Mouse (Mus musculus) heart, adult 9 months (tissue): ENCODE measurements at regions not wholly inside any gene's neighbourhood (a gene's known extent, or its start where the extent isn't known, plus 50 kb on each side); places are given as distances from the start of the nearest gene placed in this dataset.
A peak's percentile ranks its signal among the peaks of the same experiment; 100 is the strongest.

ENCODE experiments used
- DNase-seq, 2 experiments: peaks; one replicate each; pipeline ENCODE4 v3.0.0; 2022; ENCODE audit warnings: low spot score in 2 of 2

DNA sequence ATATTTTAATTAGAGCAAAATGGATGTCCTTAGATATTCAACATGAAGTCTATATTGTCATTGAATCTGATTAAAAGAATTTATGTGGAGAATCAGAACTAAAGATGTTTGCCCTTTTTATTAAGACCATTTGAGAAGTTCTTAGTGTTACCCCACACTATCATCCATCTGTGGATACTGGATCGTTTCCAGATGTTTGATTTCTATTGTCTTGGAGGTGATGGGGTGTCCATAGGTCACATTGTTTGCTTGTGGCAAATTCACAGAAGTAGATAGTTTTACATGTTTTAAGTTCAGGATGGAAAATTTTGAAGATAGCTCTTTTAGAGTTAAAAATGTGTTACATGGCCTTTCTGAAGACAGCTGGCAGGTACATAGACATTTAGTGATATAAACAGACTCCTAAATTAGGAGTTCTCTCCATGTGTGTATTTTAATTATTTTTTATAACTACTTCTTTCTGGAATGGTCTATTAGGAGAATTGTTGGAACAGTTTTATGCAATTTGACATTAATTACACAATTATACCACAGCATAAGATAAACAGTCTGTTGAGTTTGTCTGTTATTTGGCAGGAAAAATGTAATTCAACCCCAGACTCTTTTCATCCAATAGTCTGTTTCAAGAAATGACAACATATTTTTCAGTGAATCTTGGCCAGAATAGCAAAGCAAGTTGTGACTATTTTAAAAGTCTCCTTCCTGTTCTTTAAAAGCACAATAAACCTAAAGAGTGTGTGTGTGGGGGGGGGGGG lies 368.8 kb upstream of the Plscr5 start:
- no peak for DNase-seq

DNA sequence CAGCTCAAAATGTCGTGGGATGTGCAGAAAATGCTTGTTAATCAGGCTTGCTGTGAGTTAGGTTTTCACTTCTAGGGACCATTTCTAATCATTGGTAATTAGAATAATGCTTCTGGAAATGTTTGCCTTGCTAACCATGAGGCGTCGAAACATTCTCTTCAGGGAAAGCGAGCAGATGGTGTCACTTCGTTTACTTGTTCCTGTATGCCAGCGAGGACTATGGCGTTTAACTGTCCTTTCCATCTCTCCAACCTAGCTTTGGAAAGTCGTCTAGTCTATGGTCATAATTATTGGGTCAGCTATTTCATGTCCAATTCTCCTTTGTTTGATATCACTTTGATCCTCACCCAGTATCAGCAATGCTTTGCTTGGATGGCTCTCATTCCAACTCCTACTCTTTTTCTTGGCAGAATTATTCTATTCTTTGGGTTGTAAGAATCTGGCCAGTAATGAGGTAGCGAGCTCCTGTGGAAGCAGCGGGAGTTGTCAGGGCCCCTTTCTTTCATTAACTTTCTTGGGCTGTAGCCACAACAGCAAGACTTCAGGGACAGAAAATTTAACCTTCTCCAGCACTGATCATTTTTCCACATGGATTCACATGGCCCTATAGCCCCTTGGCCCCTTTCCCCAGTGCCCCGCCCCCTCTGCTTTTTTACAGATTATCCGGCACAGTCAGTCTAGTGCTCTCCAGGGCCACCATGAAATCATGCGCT lies 374.0 kb upstream of the Plscr5 start:
- DNase-seq, result no peak

DNA sequence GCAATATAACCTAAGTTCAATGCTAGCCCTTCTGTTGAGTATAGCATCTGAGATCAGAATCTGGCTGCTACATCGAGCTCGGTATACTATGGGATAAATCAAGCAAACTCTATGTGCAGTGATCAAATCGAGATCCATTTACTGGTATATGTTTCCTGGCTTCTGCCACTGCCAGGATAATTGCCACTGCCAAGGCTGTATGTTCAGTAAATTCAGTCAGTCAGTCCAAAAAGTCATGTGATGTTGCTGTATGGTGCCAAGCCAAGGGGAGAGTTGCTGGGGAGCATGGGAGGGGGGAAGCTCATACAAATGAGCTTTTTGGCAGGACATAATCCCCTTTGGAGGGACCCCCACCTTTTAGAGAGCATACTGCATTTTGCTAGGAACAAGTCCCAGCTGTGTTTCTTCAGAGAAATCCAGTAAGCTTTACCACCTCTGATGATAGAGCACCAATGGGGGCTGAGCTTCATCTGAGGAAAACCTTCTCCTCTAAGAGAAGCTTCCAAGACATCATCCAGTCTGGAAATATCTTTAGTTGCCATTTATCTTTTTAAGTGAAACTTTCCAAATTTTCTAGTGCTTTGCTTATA lies 389.3 kb upstream of the Plscr5 start:
- no peak for DNase-seq

DNA sequence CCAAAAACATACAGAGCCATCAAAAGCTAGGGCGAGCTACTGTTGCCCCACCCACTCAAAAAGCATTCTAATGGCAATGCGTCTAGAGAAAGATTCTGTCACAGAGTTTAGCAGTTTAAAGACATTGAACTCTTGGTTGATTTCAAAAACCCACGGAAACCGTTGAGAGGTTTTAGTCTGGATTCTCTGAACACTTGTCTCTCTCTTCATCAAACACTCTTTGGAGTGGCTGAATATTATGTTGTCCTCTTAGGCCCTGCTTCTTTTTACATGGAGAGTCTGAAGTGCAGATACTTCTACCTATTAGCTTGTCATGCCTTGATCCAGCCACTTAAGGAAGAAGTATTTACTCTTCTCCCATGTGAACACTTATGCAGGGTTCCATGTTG lies 393.9 kb upstream of the Plscr5 start:
- no peak for DNase-seq

DNA sequence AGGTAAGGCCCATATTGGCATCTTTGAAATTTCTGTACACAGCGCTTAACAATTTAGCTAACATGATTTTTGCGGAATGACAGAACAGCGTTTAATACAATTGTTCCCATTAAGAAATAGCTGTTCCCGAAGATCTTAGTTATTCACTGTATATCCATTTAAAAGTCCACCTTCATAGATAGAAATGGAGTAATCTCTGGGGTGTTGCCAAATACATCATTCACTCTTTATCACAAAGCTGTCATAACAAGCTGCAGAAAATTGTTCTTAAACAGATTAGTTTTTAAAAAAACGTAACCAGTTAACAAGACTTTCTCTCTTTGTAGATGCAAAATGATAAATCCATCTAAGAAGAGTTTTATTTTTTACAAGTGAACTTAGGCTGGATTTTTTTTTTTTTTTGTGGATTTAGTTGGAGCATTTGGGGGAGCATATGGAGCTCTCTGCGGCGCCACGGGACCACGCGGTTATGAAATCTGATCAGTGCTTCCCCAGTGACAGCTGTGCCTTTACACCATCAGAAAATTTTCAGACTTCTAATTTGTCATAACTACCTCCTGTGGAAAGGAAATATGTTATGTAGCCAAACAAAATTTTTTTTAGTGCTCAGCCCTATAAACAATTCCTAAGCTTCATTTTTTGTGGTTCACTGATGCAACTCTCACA lies 394.4 kb upstream of the Plscr5 start:
- no peak for DNase-seq

DNA sequence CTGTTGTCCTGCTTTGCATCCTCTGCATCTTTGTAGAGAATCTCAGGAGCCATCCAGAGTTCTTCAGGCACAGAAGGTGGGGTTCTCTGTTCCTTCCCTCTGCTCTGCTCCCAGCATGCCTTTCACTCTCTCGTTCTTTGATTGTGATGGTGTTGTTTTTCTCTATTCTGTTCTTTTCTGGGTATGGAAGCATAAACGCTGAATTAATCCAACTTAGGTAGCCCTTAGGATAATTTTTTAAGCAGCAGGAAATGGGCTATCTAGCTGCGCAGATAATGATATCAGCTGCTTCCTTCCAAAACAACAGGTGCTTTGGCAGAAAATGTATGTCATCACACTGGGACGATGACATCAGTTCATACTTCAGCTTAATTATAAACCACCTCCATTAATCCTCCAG lies 395.8 kb upstream of the Plscr5 start:
- DNase-seq, result no peak

DNA sequence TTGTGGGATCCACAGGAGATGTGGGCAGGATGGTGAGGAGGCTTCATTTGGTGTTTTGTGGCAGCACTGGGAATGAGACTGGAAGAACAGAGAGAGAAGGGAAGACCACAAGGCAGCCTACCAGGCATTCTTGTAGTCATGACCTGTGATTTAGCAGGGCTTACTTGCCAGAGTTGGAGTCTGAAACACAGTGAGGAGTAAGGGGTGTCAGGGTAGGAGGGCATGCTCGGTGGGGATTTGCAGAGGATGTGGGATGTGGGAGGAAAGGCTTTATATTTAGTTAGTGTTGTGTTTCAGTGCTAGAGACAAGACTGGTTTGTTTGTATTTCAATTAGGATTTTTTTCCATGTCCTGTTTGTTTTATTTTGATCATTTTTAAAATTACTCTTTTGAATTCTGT lies 387.3 kb upstream of the Zic1 start:
- DNase-seq, result no peak

DNA sequence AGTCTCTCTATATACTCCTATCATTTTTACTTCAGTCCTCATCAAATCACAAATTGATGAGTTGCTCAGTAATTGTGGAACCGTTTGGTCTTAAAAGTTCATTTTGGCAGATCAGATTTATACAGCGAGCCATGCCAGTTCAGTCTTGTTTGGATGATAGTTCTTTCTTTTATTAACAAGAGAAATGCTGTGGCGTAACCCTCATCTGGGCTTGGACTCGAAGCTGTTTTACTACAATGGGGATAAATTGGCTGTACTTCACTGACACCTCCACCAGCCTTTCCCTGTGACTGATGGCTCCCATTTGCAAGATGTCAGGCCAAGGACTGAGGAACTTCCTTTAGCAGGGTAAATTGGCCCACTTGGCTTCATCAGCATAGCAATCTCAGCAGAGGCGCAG lies 345.5 kb upstream of the Zic1 start:
- no peak for DNase-seq

DNA sequence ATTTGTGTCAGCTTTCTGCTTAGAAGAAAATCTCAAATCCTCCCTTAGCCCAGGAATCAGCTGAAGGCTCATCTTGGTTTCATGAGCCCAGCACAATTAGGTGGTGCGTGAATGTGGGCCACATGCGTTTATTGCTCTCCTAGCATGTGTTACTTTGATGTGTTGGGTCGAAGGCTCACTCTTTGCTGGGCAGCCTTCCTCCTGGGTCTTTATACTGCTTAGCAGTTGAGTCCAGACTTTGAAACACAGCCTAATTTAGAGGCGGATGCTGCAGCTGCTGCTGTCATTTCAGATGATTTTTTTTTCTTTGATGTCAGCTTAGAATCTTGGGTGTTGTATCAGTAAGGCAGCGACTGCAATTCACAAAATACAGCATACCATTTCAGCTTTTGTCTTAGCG lies 315.2 kb upstream of the Zic1 start:
- DNase-seq, result no peak

DNA sequence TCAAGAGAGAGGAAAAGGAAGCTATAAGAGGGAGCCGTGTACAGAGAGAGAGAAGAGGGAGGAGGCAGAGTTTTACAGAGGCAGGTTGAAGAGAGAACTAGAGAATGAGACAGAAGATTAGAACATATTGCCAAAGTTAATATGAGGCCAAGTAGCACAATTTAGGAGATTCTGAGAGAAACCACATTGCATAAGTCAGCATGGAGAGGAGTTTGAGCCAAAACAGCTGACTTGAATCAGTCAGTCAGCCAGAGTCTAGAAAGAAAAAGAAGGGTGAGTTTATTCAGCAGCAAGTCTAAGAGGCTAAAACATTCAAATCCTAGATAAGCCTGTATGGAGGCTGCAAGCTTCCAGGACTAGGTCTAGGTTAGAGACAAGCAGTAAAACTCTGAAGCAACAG lies 301.1 kb upstream of the Zic1 start:
- DNase-seq, result no peak

DNA sequence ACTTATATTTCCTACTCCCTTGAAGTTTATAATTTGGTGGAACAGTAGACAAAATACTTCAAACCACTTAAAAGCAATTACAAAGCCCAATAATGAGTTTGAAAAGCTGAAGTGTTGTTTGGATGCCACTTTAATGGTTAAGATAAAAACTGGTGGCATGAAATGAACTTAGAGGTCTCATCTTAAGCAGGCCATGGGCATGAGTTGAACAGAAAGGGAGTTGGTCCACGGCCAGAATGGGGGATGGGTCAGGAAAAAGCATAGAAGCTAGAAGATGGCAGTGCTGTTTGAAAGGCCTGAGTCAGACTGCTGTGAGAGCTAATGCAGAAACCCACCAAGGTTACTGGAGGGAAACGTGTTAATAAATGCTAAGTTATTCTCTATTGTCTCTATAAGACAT lies 294.5 kb upstream of the Zic1 start:
- DNase-seq, result no peak

DNA sequence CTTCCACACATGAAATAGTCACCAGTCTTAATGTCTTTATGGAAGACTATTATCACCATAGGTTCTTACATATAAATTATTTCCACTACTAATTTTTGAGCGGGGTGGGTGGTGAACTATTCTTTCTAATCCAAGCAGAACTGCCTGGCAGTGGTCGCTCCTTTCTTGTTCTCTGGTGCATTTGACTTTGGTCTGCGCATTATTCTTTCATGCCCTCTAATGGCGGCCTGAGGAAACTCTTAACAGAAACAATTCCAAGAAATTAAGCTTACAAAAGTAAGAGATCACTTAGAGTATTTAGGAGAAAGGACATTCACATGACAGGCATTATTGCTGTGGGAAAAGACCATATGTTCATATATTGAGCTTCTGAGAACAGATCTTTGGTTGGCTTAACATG lies 288.5 kb upstream of the Zic1 start:
- DNase-seq, result no peak

DNA sequence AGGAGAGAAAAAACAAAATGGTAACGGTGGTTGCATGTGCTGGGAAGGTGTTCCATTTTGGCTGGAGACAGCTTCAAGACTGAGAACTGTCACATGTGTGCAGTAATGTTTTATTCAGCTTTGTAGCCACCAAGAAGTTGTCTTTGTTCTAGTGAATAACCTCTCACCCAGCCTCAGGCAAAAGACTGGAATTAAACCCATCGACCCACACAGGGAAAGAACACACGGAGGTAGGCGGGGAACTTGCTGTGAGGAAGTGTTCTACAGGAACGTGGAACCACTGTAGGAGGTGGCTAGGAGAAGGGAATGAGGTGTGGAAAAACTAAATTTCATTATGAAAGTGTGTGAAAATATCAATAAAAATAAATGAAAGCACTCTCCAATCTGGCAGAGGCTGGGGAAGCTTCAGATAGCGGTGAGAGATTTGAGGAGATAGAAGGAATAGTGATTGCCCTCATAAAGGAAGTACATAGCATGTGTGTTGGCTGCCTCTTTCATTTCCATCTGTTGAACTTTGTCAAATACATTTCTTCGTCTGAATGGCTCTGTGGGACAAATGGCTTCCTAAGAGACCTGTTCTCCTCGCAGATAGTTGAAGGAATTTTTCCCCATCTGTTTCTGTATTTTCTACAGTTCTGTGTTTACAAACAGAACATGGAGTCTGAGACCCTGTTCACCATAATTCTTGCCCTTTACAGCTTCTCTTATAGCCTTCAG lies 286.9 kb upstream of the Zic1 start:
- no peak for DNase-seq

DNA sequence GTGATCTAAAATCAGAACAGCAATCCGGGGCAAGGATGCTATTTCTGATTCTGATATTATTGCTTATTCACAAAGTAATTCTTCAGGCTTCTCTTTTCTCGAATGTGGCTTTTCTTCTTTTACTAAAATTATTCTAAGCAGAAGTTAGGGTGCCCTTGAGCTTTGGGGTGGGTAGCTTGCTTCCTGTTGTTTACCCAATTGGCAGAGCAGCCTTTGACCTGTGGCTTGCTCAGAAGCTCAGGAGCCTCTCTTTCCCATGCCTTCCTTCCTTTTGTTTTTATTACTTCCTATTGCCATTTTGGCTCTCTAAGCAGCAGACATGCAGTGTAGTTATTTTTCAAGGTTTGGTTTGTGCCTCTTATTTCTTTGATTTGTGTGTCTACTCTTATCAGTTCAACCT lies 244.8 kb upstream of the Zic1 start:
- no peak for DNase-seq

DNA sequence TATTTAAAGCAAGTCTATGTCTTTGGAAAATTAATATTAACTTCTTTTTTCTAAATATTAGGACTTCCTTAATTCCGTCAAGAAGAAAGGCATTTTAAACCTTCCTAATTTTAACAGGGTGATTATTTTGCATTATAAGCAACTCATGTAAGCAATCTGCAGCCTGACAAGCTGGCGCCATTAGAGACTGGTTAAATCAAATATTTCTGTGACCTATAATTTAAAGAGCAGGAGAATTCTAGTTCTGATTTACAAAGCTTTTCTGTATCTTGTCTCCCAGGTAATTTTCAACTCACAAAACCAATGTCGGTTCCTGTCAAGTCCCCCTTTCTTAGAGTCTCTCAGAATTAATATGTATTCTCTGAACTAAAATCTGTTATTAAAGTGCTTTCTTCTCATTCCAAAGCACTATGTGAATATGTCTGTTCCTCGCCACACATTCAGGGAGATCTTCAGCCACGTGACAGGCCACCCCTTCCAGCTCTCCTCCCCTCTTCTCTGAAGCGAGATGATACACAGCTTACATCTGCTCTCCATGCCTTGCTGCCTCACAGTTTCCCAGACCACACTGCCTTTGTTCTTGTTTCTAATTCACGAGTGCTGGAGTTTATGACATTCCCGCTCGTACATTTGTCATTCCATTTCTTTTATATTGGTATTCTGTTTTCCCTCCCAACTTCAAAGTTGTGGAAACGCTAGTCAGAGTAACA lies 244.0 kb upstream of the Zic1 start:
- DNase-seq, result no peak

DNA sequence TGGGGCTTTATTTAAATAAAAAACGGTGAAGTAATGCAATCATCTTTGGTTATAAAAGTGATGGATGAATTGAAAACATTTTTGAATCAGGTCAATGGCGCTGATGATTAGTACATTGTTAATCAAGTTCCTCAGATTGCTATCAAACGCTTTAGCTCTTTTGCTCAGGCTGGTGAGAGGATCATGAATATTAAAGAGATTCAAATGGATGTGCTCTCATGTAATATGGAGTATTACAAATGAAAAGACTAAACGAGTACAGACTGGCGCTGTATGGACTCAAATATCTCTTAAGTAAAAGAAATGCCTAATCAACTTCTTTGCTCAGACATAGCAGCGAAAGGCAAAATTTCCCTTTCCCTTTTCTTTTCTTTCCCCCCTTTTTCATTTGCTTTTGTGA lies 236.1 kb upstream of the Zic1 start:
- no peak for DNase-seq

DNA sequence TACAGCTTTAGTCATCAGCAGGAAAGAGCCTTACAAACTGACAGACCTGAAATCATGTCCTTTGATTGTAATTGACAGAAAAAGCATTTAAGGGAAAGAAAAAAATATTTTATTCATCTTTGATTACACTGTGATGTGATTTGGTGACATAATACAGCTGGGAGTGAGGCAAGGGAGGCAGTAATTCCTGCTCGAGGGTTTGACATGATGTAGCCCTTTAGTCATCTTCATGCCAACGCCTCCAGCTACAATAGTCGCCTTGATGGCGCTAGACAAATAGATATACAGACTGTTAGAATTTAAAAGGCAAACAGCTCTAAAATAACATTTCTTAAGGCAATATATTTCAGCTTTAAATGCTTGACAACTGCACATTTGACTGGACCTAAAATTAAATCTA lies 226.3 kb upstream of the Zic1 start:
- no peak for DNase-seq

DNA sequence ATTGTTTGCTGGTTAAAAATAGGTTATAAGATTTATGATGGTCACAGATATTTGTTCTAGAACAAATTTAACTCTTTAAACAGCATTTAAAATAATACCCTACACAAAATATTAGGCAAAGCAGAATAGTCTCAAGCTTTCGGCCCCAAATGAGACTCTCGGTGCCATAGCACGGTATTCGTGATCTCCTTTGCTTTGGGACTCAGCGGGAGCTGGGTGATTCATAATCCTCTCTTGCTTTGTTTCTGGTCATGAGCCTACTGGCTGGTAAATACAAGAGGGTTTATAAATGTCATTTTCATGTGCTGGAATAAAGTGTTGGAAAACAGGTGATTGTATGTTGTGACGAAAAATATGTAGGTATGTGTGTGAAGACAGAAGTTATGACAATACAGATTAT lies 223.1 kb upstream of the Zic1 start:
- DNase-seq, result no peak

DNA sequence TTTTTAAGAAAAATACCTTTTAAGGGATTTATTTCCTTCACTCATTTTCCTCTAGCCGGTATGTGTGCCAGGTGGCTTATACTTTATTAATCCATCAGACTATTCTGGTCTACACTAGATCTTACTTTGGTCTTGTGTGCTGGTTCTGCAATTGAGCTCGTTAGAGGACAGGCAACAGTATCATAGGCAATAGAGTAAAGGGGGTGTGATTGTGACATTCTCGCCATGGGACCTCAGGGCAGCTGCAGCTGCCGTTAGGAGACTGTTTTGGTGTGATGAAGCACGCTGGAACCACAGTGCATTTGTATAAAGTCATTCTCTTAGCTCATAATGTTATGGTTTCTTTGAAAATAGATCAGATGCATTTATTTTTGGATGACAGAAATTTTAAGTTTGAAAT lies 222.3 kb upstream of the Zic1 start:
- no peak for DNase-seq

DNA sequence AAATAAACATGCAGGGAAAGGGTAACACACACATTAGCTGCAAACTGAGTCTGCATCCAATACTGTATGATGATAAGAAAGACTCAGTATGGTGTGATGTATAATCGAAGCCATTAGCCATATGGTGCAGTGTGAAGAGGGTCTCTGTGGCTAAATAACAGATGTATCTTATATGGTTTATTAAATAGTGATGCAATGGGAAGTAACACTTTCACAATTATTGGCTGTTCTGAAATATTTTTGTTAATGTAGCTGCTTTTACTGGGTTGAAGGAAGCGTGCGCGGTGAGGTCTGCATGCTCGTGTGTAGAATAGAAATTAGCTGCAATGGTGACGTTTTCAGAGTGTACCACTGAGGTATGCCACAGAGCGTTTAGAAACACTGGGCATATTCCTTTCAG lies 221.7 kb upstream of the Zic1 start:
- no peak for DNase-seq

DNA sequence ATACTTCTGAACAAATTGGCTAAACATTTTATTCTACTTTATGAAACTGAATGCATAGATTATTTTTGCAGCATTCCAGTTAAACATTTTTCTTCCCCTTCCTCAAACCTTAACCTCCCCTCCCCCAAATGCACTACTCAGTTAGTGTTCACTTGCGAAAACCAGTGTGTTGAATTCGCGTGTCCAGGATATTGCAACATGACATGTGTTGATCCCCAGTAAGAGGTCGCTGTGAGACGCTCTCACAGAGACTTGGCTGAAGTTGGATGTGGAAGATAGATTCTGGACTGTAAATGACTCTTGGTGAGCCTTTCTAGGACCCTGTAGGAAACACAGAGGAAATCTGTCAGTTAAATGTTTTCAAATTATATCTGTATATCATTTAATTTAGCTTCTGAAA lies 221.0 kb upstream of the Zic1 start:
- DNase-seq, result peak in 1 of 2 experiments; percentile 1

DNA sequence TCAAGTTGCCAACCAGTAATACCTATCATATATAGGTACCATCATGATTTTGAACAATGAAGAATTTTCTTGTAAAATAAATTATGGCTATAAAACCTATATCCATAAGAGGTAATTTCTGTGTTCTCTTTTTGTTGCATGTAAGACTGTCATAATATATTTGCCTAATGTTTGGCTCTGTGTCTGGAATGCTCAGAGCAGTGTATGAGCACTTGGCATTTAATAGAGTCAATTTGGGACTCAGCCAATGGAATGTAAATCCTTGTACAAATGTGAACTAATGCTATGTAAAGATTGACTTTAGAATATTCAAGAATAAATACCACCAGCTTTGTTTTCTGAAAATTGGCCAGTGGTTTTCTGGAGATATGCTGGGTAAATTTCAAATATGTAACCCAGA lies 208.5 kb upstream of the Zic1 start:
- no peak for DNase-seq
